Mouse (Mus musculus): ENCODE results near the gene Gm29094.
"Not testable (repeated sequence)": the region's sequence is repeated elsewhere in the genome, so short reads cannot be mapped to it uniquely, and the experiment has no call there.

Gm29094 gene

GRCm38 (mm10) chr9:89198969-89199416, at the start of gene Gm29094, which contains the start of gene Bcl2a1b:
TSS of gene Gm29094 (plus strand) at chr9:89199379.
TSS of gene Bcl2a1b (plus strand) at chr9:89199209.
- DNase-seq (ENCODE audit: low spot score in 2 of 2): peak; percentile 66 to 77

- DNase-seq (ENCODE audit: low spot score in 2 of 2): not testable (repeated sequence)
Measured at GRCm38 (mm10) chr9:89172539-89172938, 26.6 kb upstream of the Gm29094 start.

- DNase-seq (ENCODE audit: low spot score in 2 of 2): peak; percentile 33 to 73
Measured at GRCm38 (mm10) chr9:89178833-89179232, 20.3 kb upstream of the Gm29094 start.

- DNase-seq (ENCODE audit: low spot score in 2 of 2): not testable (repeated sequence)
Measured at GRCm38 (mm10) chr9:89179469-89179868, 19.7 kb upstream of the Gm29094 start.

DNA sequence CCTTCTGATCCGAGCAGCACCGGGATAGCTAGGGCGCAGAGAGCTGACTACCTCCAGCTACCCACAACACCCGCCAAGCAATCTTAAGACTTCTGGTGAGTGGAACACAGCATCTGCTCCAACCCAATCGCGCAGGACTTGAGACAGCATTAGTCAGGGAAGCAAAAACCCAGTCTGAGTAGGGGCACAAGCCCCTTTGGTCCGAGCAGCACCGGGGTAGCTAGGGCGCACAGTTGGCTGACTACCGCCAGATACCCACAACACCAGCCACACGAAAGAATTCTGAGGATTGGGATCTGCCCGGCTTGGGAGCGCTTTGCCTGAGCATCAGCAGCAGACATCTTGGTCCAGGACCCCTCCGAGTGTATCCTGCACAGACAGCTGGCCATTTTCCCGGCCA, 12.2 kb upstream of the Gm29094 start:
- not testable (repeated sequence) for DNase-seq (ENCODE audit: low spot score in 2 of 2)

DNA sequence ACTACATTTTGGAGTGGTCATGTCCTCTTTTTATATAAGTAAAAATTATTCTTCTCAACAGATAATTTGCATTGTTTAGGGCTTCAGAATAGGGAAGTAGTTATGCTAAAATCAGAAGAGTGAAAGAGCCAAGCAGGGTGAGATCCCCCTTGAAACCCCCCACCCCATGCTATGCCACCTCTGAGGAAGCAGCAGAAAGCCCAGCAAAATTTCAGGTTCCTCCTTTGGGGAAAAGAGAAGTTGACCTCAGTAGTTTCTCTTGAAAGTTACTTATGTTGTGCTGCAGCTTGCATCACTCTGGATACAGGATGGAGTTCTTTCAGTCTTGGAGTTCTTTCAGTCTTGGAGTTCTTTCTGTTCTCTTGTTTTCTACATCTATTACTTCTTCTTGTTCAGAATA, 3.7 kb upstream of the Gm29094 start:
- not testable (repeated sequence) for DNase-seq (ENCODE audit: low spot score in 2 of 2)

DNA sequence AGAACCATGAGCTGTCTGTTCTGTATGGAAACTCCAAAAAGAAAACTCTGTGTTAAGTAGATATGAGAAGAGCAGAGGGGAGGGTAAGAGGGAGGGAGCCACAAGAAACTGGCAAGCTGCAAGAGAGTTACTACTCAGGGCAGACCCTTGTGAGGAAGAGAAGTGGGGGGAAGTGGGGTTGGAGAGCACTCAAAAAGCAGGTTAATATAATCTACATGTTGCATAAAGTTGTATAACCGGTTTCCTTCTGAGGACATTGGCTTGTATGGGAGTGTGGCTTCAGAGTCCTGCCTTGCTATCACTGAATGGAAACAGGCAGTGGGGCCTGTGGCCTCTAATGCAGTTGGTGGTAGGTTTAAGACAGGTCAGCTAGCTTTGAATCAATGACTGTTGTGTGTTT, 1.7 kb upstream of the Gm29094 start:
- not testable (repeated sequence) for DNase-seq (ENCODE audit: low spot score in 2 of 2)

GRCm38 (mm10) chr9:89198349-89198748, 830 bp upstream of the Gm29094 start:
- DNase-seq (ENCODE audit: low spot score in 2 of 2): not testable (repeated sequence)

DNA sequence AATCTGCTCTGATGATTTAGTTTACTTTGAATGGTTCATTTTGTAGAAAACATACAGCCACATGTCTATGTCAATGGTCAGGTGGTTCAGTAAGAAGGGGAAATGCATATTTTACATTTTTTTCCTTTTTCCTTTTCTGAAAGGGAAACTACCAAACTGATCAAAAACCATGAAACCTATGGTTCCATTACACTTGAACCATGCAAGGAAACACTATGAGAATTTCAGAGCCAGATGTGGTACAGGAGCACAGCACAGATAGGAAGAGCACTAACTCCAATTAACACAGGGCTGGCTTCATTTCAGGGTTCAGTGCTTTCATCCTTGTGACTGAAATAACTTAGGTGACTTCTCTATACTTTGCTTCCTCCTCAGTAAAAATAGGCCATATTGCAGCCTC, 3.1 kb downstream of the Gm29094 start:
- peak in 1 of 2 experiments; percentile 22 for DNase-seq (ENCODE audit: low spot score in 2 of 2)

GRCm38 (mm10) chr9:89208939-89209338, 9.8 kb downstream of the Gm29094 start:
- peak; percentile 31 to 32 for DNase-seq (ENCODE audit: low spot score in 2 of 2)

GRCm38 (mm10) chr9:89210353-89211064, 11.3 kb downstream of the Gm29094 start, which contains the start of gene Mthfs:
TSS of gene Mthfs (plus strand) at chr9:89210676.
- DNase-seq (ENCODE audit: low spot score in 2 of 2): not testable (repeated sequence)

GRCm38 (mm10) chr9:89211065-89211858, 12.1 kb downstream of the Gm29094 start:
- DNase-seq (ENCODE audit: low spot score in 2 of 2): peak; percentile 87 to 88

DNA sequence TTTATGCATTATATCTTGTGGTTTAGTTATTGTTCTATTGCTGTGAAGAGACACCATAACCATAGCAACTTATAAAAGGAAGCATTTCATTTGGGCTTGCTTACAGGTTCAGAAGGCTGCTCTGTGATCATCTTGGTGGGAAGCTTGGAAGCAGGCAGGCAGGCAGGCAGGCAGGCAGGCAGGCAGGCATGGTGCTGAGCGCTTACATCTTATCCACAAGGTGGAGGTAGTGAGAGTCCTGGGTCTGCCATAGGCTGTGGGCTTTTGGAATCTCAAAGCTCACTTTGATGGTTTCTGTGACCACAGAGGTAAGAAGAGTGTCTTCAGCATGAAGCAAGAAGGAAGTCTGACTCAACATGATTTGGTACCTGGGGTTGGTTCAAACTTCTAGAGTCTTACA, 13.2 kb downstream of the Gm29094 start:
- peak; percentile 47 to 67 for DNase-seq (ENCODE audit: low spot score in 2 of 2)

DNA sequence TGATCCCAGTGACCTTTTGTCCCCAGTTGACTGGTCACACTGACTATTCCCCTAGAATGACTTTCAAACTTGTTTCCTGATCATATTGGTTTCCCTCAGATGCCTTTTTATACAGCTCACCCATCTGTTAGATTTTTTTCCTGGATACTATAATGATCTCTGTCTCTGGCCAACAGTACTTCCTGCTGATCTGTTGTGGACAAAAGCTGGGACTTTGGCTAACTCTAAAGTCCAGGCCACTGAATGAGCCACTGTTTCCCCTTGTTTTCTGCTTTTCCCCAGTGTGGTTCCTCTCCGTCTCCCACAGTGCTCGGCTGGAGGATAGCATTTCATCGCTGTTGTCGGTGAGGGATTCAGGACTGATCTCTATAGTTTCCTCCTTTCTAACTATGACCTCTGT, 19.0 kb downstream of the Gm29094 start:
- not testable (repeated sequence) for DNase-seq (ENCODE audit: low spot score in 2 of 2)

DNA sequence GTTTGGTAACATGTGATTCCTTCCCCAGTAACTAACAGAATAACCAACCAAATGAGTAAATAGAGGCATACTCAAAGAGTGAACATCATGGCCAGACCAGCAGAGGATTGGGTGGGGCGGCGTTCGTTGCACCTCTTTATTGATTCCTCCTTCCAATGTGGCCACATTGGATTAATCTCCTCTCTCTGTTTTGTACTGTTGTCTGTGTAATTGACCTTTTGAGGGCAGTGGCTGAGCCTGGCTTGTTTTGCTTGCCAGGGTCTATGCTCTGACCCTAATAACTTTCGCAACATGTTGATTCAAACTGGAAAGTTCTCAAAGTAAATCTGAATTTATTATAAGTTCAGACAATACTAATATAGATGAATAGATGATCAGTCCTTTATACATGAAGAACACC, 20.5 kb downstream of the Gm29094 start:
- not testable (repeated sequence) for DNase-seq (ENCODE audit: low spot score in 2 of 2)

- not testable (repeated sequence) for DNase-seq (ENCODE audit: low spot score in 2 of 2)
Measured at GRCm38 (mm10) chr9:89220704-89221287, 21.6 kb downstream of the Gm29094 start.

GRCm38 (mm10) chr9:89226071-89226470, 26.9 kb downstream of the Gm29094 start:
- no peak for DNase-seq (ENCODE audit: low spot score in 2 of 2)

DNA sequence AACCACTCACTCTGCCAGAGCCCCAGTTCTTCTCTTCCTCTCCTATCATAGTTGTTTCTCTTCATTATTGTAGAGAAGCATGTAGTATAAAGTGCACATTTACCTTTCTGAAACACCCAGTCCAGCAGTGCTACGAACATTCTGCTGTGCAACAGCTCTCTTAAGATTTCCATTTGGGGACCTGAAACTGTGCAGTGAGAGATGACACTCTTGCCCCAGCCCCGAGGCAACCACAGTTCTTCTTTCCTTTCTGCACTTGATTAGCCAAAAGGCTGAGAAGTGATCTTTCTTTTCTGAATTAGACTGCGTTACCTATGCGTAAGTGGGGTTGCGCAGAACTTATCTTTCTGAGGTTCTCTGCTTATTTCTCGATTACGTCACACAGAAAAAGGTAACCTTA, 28.9 kb downstream of the Gm29094 start:
- DNase-seq (ENCODE audit: low spot score in 2 of 2): peak in 1 of 2 experiments; percentile 37

- DNase-seq (ENCODE audit: low spot score in 2 of 2): peak in 1 of 2 experiments; percentile 18
Measured at GRCm38 (mm10) chr9:89230897-89231497, 31.8 kb downstream of the Gm29094 start.

- not testable (repeated sequence) for DNase-seq (ENCODE audit: low spot score in 2 of 2)
Measured at GRCm38 (mm10) chr9:89237131-89237530, 38.0 kb downstream of the Gm29094 start.

GRCm38 (mm10) chr9:89238976-89239505, 39.9 kb downstream of the Gm29094 start:
- not testable (repeated sequence) for DNase-seq (ENCODE audit: low spot score in 2 of 2)

Data from natural killer cell, adult 2 months (primary cell).